Mouse (Mus musculus): ENCODE measurements around the gene U2af1l4.

- TF ChIP-seq MYOG (IDR thresholded peaks at IDR 0.05; ENCODE audit: control insufficient read depth, extremely low read depth, insufficient read length), result no peak
- no peak for TF ChIP-seq CTCF (IDR thresholded peaks at IDR 0.05; ENCODE audit: control insufficient read depth, insufficient read depth, insufficient read length)
- no peak for TF ChIP-seq FOSL1 (IDR thresholded peaks at IDR 0.05; ENCODE audit: insufficient read depth, low read length, poor library complexity, severe bottlenecking)
These were observed 5.1 kb upstream of the U2af1l4 start for GRCm38 (mm10) chr7:30557901-30558514.

Measured in C2C12 (cell line).